Mouse (Mus musculus): ENCODE results near the gene Thtpa.
A peak's percentile ranks its signal among the peaks of the same experiment; 100 is the strongest.

Gene Thtpa

DNA sequence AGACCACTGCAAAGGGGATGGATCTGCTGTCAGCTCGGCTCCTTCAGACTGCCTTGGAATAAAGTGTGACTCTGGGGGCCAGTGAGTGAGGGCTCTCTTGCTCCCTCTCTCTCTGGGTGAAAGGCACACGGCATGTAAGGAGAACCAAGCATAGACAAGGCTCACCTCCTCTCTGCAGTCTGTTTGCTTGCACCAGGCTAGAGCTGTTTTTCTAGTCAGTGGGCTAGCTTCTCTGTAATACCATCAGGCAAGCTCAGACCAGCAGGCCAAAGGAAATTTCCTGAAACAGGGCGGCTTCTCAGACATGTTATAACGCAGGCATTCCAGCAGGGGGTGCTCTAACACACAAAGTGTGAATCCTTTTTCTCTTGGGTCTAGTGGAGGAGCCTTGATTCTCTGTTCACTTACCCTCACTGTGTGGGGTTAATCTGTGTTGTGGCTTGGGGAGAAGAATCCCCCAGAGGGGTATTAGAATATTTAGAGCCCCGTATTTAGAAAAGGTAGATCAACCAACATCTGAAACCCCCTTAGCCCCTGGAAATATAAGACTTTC is 53.9 kb downstream of the Thtpa start:
- DNase-seq = peak; percentile 64 to 66

All from kidney, postnatal 4 days (tissue).